Mouse (Mus musculus) layer of hippocampus, postnatal 36 days (tissue): ENCODE data around the gene Glod4. TPM values are rescaled to one million over a fixed set of nuclear protein-coding genes. Genes with fewer than 3 reads are reported as not detected.

Experiments
- DNase-seq, 2 experiments: peaks; one replicate each; pipeline ENCODE4 v3.0.0; 2022
- total RNA-seq, 2 experiments: library from RNA; stranded (reverse); gene quantifications; 2 replicates each; pipeline ENCODE4 v1.2.3; 2021

Gene Glod4
- total RNA-seq, 2 experiments from 2014 or later: 51.6 to 59.4 TPM

GRCm38 (mm10) chr11:76201761-76202674, 41.5 kb downstream of the Glod4 start:
- peak; percentile 86 to 87 for DNase-seq

DNA sequence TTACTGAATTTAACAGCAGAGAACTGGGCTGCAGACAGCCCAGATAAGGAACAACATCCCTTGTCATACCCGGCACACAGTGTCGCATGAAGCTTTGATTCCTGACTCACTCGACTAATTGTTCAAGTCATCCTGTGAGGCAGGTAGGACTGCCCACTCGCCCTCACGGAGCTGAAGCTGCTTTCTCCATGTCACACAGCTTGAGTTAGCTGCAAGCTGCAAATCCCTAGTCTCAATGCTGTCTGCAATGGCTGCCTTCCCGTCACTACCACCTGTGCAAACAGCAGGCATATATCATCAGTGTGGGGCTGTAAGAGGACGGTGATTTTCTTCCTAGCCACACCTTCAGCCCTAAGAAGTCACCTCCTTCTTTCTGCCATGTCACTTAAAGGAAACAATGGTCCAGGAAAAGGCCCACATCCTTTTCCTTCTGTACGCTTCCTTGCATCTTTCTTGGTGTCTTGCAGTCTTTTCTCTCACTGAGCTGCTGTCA, 46.5 kb downstream of the Glod4 start:
- no peak for DNase-seq

DNA sequence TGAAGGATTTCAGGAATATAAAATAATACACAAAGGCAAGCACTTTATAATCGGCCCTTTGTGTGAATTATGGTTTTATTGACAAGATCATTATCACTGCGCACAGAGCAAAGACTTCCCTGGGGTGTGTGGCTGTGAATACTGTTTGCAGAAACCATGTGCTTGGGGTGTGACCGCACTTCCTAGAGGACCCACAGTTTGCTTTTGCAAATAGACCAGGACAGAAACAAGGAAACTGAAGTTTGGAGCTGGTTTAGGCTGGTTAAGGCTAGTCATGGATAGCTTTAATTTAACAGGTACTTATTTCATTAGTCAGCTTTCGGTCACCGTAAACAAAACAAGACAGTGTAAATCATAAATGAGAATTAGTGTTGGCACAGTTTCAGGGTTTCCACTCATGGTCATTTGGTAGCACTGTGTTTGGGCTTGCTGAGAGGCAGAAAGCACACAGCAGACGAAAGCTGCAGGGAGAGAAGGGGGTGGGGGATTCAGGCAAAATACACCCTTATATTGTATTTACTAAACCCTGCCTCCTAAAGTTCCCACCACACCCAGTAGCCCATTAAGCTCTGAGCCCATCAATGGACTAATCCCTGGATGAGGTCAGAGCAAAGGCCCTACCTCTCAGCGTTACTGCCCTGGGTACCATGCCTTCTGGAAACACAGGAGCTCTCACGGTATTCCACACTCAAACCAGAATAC, 47.1 kb downstream of the Glod4 start:
- no peak for DNase-seq

- no peak for DNase-seq
These were observed 56.6 kb downstream of the Glod4 start for GRCm38 (mm10) chr11:76186908-76187307.

GRCm38 (mm10) chr11:76183745-76184144, 59.8 kb downstream of the Glod4 start:
- DNase-seq: no peak

GRCm38 (mm10) chr11:76180146-76180540, 63.4 kb downstream of the Glod4 start:
- no peak for DNase-seq

- peak; percentile 89 to 91 for DNase-seq
These were observed 63.9 kb downstream of the Glod4 start, which contains the start of the genes Vps53 and Fam57a for GRCm38 (mm10) chr11:76179495-76180145. Gene Vps53, minus strand, starts transcription at chr11:76179647. Gene Fam57a, plus strand, starts transcription at chr11:76179671.

DNA sequence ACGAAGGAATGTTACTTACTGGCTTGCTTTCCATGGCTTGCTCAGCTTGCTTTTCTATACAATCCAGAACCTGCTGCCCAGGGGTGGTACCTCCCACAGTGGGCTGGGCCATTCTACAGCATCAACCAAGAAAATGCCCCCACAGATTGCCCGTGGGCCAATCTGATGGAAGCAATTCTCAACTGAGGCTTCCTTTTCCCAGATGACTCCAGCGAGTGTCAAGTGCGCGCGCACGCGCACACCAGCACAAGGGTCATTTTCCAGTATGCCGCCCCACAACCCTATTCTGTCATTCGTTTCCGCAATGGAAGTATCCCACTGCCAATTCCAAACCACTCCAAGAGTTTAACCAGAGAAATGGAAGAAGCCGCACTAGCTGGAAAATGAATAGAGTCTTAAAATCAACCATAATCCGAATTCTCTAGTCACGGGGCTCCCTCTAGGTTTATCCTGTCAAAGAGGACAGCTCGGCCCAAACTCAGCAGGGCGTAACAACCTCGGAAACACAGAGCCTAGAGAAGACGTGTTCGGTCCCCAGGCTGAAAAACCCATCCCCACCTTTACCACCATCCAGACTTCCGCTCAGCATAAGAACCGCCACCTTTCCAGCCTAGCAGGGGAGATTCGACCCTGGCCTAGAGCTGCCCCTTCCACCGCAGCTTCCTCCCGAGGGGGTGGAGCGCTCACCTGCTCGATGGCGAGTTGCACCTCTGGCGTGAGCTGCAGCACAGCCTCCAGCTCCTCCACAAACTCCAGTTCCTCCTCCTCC, 64.6 kb downstream of the Glod4 start:
- peak; percentile 36 to 48 for DNase-seq

DNA sequence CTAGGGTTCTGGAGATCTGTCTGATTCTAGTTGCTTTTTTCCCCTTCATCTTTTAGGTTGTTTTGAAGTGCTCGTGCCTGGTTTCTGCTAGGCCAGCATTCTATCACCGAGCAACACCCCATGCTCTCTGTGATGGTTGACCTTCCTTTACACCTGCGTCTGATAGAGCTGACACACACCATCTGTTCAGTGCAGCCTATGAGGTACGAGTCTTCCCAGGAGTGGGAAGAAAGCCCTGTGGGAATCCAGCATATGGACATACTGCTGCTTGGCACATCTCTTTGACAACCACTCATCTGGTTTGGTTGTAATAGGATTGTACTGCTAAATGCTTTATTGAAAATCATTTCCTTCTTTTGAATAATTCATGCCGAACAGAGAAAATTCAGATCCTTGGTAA, 73.3 kb downstream of the Glod4 start:
- DNase-seq: no peak

DNA sequence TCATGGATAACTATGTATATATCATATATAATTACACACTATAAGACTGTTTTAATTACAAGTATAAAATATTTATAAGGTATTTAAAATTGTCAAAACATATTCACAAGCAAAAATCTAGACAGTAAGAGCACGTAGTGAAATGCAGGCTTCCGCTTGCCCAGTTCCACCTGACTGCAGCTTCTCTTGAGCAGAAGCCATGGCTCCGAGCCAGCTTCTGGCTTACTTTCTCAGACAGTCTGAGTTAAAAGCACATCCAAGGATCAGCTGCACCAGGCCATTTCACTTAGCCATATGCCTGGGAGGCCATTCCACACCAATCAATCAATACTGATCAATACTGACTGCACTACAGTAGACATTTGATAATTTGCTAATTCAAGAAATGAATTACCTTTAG, 74.5 kb downstream of the Glod4 start:
- no peak for DNase-seq

GRCm38 (mm10) chr11:76167079-76167765, 76.3 kb downstream of the Glod4 start:
- DNase-seq: peak; percentile 56 to 73

GRCm38 (mm10) chr11:76166657-76167056, 76.9 kb downstream of the Glod4 start:
- peak in 1 of 2 experiments; percentile 15 for DNase-seq

DNA sequence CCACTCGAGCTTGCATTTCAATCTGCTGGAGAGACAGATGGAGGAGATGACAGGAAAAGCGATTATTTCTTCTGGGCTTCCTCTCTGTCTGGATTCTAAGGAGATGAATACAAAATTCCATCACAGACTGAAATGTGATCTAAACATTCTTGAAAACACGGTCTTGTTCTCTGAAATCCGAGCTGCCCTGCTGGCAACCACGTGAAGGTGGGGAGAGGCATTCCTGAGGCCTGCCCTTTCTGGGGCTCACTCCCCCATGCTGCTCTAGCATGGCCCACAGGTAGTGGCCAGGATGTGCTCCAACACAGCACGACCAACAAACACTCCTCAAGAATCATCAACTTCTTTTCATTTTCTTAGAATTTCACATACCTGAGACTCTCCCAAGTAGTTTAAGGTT, 83.3 kb downstream of the Glod4 start:
- DNase-seq: no peak

DNA sequence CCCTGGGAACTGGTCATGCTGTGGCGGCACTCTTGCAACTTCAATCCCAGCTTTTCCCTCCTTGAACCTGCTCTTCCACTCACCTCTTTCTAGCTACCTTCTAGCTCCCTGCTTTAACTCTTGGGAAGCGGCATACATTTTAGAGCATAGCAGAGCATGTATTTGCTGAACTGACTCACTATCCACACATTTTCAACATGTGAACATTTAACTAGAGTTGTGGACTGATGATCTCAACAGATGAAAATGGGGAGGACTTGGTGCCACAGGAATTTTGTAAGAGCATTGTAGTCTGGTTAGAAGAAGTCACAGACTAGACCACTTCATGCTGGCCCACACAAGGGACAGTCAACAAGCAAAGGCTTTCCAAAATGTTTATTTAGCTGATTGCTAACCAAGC, 85.2 kb downstream of the Glod4 start:
- no peak for DNase-seq

DNA sequence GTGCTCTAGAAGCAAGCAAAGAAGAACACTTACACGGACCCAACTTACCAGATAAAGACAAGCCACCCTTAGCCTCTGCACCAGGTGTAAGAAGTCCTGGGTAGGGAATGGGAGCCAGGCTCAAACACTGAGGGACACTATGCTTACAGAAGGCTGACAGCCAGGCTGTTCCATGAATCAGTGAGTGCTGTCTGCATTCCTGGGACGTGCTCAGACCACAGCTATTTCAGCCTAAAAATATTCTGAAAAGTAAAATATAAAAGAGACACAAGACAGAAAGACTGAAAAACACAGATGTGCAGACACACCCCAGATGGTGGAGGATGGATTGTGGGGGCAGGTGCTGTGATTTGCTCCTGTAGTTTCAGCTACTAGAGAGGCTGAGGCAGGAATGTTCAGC, 88.7 kb downstream of the Glod4 start:
- DNase-seq: no peak

DNA sequence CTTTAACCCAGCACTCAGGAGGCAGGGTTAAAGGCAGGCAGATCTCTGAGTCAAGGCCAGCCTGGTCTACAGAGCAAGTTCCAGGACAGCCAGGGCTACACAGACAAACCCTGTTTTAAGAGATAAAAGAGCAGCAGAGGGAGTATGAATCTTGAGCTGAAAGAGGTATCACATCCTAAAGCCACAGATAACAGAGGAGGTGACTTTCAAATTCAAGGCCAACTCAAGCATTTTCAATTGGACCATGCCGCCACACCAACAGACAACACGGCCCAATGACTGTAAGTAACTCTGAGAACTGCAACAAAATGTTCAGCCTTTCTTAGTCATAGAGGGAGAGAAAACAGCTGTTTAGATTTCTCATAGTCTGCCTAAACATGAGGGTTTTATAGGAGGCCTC, 89.3 kb downstream of the Glod4 start:
- no peak for DNase-seq

GRCm38 (mm10) chr11:76153236-76153951, 90.1 kb downstream of the Glod4 start:
- no peak for DNase-seq

DNA sequence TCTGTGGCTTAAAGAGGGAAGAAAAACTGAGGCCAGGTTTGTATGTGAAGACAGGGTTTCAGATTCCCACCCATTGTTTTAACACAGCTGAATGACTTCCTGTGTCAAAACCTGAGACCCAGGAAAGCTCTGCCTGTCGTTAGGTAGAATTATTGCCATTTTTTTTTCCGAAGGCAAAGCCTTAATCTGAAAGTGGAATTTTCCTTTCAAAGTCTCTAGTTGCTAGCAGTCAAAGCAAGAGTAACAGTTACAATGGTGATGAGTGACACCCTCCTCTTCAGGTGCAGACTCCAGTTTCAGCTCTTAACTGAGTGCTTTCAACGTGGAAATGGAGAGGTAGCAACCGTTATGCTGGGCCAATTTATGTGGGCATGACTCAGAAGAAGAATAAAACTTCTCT, 92.5 kb downstream of the Glod4 start:
- DNase-seq: no peak

- DNase-seq: peak in 1 of 2 experiments; percentile 7
These were observed 95.2 kb downstream of the Glod4 start for GRCm38 (mm10) chr11:76148055-76149008.
